Comparison of ENCODE assay signal across 22 mouse cellular contexts in genomic region chr13:77470093-77470621, GRCm38 (mm10).
"Had no signal": no experiment of that assay in that cellular context is flagged by ENCODE, and none has a peak within 500 bp of the region (broad histone marks: within the 10 kb centered on the region; RNA-seq: fewer than 3 reads in every experiment).

No protein-coding gene starts in this region.

- ATAC-seq: liver, embryonic 12.5 days had no signal

- H3K9me3 ChIP-seq: limb, embryonic 10.5 days; limb, embryonic 13.5 days; liver, embryonic 12.5 days; liver, embryonic 15.5 days; lung, embryonic 15.5 days; neural tube, embryonic 13.5 days had no signal

- H3K27me3 ChIP-seq: limb, embryonic 13.5 days; liver, embryonic 12.5 days; liver, embryonic 15.5 days; lung, embryonic 15.5 days; neural tube, embryonic 13.5 days had no signal

- DNase-seq: kidney, adult 2 months; kidney, postnatal 25 days; layer of hippocampus, adult 9-11 months; liver; lung, adult 18-20 months; lung, postnatal 14 days; lung, postnatal 4 days; midbrain, embryonic 14.5 days; retina, postnatal 1 day; thymus, adult 2 months; thymus, postnatal 14 days; thymus, postnatal 4 days had no signal

- H3K4me2 ChIP-seq: limb, embryonic 13.5 days; liver, embryonic 12.5 days; liver, embryonic 15.5 days; lung, embryonic 15.5 days; midbrain, embryonic 11.5 days; neural tube, embryonic 13.5 days had no signal

- H3K27ac ChIP-seq: kidney, postnatal 0 days; layer of hippocampus, adult 2 months; limb, embryonic 10.5 days; limb, embryonic 13.5 days; liver, embryonic 12.5 days; liver, embryonic 15.5 days; lung, embryonic 15.5 days; neural tube, embryonic 13.5 days had no signal

- H3K4me3 ChIP-seq: layer of hippocampus, adult 2 months; limb, embryonic 10.5 days; limb, embryonic 13.5 days; liver, embryonic 12.5 days; liver, embryonic 15.5 days; lung, embryonic 15.5 days; myocyte; neural tube, embryonic 13.5 days had no signal

- H3K4me1 ChIP-seq: limb, embryonic 10.5 days; limb, embryonic 13.5 days; liver, embryonic 12.5 days; liver, embryonic 15.5 days; lung, embryonic 15.5 days; neural tube, embryonic 13.5 days had no signal

- H3K9ac ChIP-seq: limb, embryonic 13.5 days; liver, embryonic 12.5 days; liver, embryonic 15.5 days; lung, embryonic 15.5 days; neural tube, embryonic 13.5 days had no signal

- H3K36me3 ChIP-seq: limb, embryonic 10.5 days; limb, embryonic 13.5 days; liver, embryonic 12.5 days; liver, embryonic 15.5 days; lung, embryonic 15.5 days; neural tube, embryonic 13.5 days had no signal
